Mouse (Mus musculus): ENCODE results near the gene Tmem139. TPM values are rescaled to one million over a fixed set of nuclear protein-coding genes. Genes with fewer than 3 reads are reported as not detected.

Gene Tmem139
- not detected in 2 replicates for total RNA-seq (2023)

DNA sequence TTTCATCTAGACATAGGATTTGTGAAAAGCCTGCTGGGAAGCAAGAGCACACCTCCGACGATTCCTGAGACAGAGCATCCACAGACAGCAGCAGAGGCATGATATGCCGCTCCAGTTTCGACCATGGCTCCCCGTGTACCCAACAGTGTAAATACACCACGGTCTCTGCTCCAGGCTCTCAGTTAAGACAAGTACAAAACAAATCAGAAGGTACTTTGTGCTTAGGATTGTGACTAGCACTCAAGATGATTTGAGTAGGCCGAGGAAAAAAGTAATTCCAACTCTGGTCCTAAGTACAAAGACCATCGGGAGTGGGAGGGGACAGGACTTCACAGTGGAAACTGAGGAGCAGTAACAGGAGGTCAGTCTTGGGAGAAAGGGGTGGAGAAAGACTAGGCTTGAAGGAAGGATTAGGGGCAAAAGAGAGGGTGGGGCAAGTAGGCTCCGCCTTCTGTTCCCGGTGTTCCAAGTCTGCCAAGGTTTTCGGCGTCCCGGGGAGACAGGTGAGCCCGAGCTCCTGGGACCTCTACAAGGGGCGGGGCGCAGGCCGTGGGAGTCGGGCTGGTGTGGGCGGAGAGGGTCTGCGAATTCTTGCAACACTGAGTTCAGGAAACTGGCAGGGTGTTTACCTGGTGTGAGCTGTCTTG, at the start of gene Tmem139:
Gene Tmem139 (plus strand): TSS at position 447 of the 647 bp plus-strand sequence.

DNA sequence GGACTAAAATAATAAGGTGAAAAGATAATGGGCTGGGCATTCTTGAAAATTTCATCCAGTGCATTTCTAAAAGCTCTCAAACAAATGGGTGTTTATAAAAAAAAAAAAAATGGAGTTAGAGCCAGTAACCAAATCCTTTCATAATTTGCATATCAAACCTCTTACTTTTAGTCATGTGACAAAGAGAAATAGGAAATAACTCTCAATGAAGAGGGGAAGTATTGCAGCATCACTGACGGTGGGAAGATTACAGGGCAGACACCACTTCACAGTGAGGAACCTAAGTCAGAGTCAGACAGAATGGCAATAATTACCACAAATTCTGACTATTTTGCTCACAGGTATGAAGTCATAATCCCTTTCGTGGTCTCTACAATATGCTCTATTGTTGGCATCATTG, 46.7 kb upstream of the Tmem139 start, which contains the start of gene Tas2r144:
Gene Tas2r144 (plus strand): TSS at position 301 of the 400 bp plus-strand sequence.

DNA sequence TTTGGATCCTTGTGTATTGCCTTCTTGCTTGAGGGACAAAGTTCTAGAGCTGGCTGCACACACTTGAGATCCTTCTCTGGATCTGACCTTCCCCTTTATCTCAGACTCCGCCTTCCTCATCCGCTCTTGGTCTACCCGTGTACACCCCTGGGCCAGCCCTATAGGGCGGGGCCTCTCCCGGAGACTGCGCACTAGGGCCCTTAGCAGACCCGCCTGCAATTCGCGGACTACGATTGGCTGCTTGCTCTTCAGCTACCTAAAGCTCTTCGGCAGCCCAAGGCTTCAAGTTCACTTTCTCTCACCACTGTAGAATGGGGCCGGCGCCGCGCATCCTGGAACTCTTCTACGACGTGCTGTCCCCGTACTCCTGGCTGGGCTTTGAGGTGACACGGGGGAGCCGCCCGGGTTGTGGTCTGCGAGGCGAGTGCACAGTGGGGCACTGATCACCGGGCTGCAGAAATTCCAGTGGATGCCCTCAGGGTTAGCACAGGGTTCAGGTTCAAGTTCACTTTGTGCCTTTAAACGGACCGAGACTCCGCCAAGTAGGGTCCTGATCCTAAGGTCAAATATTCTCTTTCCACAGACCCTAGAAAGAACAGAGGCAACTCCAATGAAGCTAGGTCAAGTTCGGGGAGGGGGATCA, 15.9 kb upstream of the Tmem139 start, which contains the start of gene Gstk1:
Gene Gstk1 (plus strand): TSS at position 225 of the 643 bp plus-strand sequence.

DNA sequence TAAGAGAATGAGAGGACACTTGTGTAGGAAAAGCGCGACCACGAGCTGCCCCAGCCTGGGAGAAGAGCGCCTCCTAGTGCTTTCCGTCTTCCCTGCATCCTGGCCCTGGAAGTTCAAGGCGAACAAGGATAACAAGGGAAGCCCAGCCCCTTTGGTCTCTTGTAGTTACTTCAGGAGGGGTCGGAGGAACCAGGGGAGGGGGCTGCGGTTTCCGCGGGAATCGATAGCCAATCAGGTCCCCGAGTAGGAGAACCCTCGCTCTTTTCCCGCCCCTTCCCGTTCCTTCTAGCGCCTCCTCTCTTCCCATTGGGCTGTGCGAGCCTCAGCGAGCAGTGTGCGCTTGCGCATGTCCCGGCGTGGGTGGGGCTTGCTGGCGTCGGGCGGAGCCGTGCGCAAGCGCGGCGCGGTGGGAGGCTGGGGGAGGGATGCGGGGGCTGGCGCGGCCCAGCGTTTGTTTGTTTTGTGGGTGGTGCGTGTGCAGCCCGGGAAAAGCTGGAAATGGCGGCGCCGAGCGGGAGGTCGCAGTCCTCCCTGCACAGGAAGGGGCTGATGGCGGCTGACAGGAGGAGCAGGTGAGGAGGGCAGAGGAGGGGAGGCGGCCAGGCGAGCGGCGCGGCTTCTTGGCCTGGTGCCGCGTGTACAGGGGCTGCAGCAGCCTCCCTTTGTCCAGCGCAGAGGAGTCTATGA, 3.0 kb downstream of the Tmem139 start, which contains the start of gene Casp2:
Gene Casp2 (plus strand): TSS at position 360 of the 687 bp plus-strand sequence.

DNA sequence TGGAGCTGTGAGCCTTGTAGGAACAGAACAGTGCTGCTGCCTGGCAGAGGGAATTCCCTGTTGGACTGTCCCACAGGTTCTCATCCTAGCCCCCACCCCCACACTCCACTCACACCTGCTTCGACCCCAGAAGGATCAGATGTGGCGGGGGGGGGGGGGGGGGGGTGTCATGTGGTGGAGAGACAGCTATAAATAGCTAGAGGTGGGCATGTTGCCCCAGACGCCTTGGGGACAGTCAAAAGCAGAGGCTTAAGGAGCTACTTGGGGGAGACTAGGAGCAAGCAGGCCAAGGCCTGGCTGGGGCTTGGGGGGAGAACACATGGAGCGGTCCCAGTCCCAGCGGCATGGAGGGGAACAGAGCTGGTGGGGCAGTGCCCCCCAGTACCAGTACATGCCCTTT, 24.7 kb downstream of the Tmem139 start, which contains the start of gene Clcn1:
Gene Clcn1 (plus strand): TSS at position 238 of the 400 bp plus-strand sequence.

Other genes starting within 250 kb of the Tmem139 start
- gene Sva, start 223.6 kb upstream of the Tmem139 start, total RNA-seq (2023) = not detected in 2 replicates
- not detected in 2 replicates for gene Tas2r139, start 121.0 kb upstream of the Tmem139 start, total RNA-seq (2023)
- not detected in 2 replicates for gene Tas2r144, start 46.6 kb upstream of the Tmem139 start, total RNA-seq (2023)
- gene Gstk1, start 16.0 kb upstream of the Tmem139 start, total RNA-seq (2023) = 4.0 and 4.5 TPM in 2 replicates
- 65.5 and 97.9 TPM in 2 replicates for gene Casp2, start 3.0 kb downstream of the Tmem139 start, total RNA-seq (2023)
- gene Clcn1, start 24.7 kb downstream of the Tmem139 start, total RNA-seq (2023) = 0.11 and 0.32 TPM in 2 replicates
- not detected in 2 replicates for gene Fam131b, start 62.7 kb downstream of the Tmem139 start, total RNA-seq (2023)
- 756 and 770 TPM in 2 replicates for gene Zyx, start 87.7 kb downstream of the Tmem139 start, total RNA-seq (2023)
- gene Epha1, start 111.3 kb downstream of the Tmem139 start, total RNA-seq (2023) = 0.44 and 0.45 TPM in 2 replicates
- 4.8 and 7.0 TPM in 2 replicates for gene Tas2r143, start 138.3 kb downstream of the Tmem139 start, total RNA-seq (2023)
- gene Tas2r135, start 143.5 kb downstream of the Tmem139 start, total RNA-seq (2023) = 4.3 and 9.0 TPM in 2 replicates
- 1.6 and 1.7 TPM in 2 replicates for gene Tas2r126, start 172.6 kb downstream of the Tmem139 start, total RNA-seq (2023)
- gene Olfr458, start 203.2 kb downstream of the Tmem139 start, total RNA-seq (2023) = not detected in 2 replicates
- not detected in 2 replicates for gene Olfr457, start 214.4 kb downstream of the Tmem139 start, total RNA-seq (2023)
- not detected in 2 replicates for gene Olfr456, start 225.2 kb downstream of the Tmem139 start, total RNA-seq (2023)

All from neutrophil, adult 65 days (primary cell).